Mouse (Mus musculus) spleen, adult 12 weeks (tissue): ENCODE data around the gene Ell.

Source experiments
- DNase-seq: peaks from one replicate; pipeline ENCODE4 v3.0.0; 2022; ENCODE audit warnings: low spot score

The Ell gene

GRCm38 (mm10) chr8:70615281-70615680 is 76.0 kb downstream of the Ell start:
- no peak for DNase-seq

DNA sequence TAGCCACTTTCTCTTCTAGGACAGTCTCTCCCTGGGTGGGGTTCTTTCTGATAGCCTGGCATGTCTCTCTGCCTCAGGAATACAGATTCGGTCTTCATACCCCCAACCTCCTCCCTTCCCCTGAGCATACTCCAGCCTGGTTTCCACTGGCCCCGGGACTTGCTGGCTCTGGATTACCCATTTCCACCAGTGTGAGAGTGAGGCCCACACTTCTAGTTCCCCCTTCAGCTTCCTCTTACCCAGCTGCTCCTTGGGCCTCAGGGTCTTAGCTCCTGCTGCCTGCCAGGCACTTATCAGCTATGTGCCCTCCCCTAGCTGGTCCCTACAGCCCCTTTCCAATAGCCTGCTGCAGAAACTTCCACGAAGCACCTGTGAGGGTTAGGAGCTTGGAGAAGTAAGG is 76.6 kb downstream of the Ell start, which contains the start of gene Lrrc25:
TSS of gene Lrrc25 (plus strand) at position 262 of the 400 bp plus-strand sequence.
- DNase-seq: no peak

DNA sequence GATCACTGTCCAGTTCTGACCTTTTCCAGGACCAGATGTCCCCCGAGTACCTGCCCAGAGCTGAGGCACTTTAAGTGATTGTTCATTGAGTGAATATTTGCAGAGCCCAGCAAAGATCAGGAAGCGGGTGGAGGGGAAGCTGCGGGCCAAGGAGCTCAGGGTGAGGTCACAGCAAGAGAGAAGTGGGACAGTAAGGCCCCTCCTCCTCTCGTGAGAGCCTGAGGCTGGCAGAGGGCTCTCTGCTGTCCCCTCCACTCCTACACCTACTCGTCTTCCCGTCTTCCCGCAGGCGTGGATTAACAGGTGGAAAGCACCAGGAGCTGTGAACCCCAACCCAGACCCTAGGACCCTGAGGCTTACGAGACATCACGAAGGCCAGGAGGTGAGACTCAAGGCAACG is 77.4 kb downstream of the Ell start:
- DNase-seq: no peak

DNA sequence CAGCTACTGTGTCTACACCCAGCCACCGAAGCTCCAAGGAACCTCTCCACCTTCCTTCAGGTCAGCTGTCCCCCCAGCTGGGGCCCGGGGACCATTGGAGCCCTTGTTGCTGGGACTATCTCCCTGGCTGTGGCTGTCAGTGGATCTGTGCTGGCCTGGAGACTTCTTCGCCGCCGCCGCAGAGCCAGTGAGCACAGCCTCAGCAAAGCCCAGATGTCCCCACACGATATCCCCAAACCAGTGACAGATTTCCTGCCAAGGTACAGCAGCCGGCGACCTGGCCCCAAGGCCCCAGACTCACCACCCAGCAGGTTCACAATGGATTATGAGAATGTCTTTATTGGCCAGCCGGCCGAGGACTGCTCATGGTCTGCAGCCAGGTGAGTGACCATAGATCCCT is 78.7 kb downstream of the Ell start:
- no peak for DNase-seq

GRCm38 (mm10) chr8:70618888-70619334 is 79.7 kb downstream of the Ell start:
- peak; percentile 81 for DNase-seq

- DNase-seq: peak; percentile 50
Observed at GRCm38 (mm10) chr8:70622220-70622619, 83.0 kb downstream of the Ell start.

DNA sequence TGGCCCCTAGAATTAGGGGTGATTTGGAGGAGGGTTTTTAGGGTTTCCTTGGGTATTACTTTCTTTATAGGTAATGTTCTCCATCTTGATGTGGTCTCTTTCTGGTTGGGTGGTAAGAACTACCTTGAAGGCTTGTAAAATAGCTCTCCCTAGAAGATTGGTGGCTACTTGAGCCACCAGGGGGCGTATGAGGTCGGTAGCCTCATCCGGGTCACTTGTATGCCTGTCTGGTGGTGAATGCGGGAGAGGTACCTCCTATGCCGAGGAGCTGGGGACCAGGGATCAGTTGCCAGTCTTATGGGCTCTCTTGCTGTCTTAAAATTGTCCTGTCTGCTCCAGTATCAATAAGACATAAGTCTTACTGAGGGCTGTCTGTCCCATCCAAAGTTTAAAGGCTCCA is 85.8 kb downstream of the Ell start:
- DNase-seq: no peak

DNA sequence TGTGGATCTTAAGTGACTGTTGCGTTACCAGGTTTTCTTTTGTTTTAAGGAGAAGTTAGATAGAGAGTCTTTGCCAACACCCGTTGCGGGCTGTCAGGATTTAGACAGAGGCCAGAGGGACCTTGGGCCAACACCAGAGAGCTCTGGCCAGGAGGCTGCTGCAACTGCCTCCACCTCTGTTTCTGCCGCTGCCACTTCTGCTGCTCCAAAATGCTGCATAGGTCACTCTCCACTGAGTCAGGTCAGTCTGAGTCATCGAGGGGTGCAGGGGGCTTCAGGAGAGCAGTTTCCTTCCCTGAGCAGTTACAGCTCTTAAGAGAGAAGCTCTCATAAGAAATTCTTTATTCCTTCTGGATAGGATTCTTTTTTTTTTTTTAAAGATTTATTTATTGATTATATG is 87.8 kb downstream of the Ell start:
- DNase-seq: no peak

DNA sequence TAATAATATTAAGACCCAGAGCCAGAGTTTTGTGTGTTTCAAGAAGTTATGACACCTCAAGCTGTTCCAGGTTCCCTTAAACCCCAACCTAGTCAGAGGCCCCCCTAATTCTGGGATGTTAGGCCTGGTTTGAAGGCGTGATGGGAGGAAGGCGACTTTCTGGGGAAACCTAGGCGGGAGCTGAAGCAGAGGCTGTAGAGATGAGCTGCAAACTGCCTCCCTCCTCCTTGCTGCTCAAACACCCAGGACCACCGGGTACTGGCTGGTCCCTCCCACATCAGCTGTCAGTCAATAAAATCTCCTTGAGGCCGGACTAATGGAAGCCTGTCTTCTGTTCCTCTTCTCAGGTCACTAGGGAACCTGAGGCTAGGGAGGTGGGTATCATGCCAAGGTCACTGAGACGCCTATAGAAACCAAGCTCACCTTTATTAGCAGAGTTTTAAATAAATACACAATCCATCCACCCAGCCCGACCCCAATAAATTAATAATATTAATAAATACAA is 89.8 kb downstream of the Ell start:
- no peak for DNase-seq

GRCm38 (mm10) chr8:70629574-70630531 is 90.6 kb downstream of the Ell start:
- DNase-seq: peak; percentile 85

GRCm38 (mm10) chr8:70630532-70631381 is 91.5 kb downstream of the Ell start:
- no peak for DNase-seq

DNA sequence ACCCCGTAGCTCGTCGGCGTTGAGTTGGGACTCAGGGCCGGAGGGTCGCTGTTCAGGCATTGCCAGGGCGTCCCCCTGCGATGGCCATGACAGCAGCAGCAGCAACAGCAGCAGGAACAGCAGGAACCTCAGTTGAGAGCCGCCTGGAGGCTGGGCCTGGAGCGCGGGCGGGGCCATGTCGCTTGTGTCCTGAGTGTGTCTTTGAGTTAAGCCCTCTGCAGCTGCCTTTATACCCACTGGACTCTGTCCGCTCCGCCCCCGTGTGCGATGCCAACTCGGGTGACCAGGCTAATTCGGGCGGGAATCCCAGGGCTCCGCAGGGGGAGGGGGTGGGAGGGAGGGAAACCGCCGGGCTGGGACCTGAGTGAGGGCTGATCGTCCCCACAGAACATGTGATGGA is 92.2 kb downstream of the Ell start:
- DNase-seq: no peak

DNA sequence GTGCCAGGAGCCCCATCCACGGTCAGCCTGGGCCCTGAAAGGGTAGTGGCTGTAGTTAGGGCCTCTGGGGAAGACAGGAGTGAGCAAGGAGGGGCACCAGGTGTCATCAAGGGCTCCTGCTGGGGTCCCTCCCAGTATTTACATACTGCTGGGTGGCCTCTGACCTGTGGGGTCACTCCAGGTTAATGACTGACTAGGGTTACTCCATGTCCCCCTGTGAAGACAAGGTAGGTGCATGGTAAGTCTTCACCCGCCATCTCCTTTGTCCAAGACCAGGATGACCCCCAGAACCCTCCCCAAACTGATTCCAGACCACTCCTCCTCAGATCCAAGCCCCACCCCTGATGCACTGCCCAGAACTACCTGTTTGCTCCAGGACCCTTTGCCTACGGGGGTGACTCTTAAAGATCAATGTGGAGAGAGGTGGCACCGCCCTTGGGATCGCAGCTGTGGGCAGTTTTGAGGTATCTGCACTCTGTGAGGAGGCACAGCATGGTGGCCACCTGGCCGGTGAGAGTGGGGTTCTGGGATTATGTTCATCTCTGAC is 93.2 kb downstream of the Ell start, which contains the start of gene Gdf15:
TSS of gene Gdf15 (minus strand) at position 111 of the 547 bp plus-strand sequence.
- DNase-seq: no peak

DNA sequence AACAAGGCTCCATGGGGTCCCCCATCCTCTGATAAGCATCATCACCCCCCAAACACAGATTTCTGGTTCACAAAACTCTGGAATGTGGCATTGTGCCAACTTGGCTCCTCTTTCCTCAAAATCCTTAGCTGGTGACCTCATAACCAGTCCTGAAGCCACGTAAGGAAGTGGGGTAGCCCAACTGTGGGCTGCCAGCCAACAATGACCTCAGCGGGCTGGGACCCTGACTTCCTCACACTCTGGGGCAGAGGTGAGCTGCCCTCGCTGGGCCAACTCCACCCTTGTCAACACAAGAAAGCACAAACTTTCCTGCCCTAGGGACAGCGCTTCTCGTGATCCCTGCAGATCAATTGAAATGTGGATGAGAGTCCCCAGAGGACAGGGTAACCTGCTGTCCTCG is 94.8 kb downstream of the Ell start:
- no peak for DNase-seq

- no peak for DNase-seq
Observed at GRCm38 (mm10) chr8:70635527-70635926, 96.3 kb downstream of the Ell start.

GRCm38 (mm10) chr8:70636838-70637237 is 97.6 kb downstream of the Ell start:
- DNase-seq: no peak

GRCm38 (mm10) chr8:70638752-70639151 is 99.5 kb downstream of the Ell start:
- no peak for DNase-seq
